Mouse (Mus musculus): Measurements from ENCODE around the gene Slc9a5. TPM values are rescaled to one million over a fixed set of nuclear protein-coding genes. Genes with fewer than 3 reads are reported as not detected.
A peak's percentile ranks its signal among the peaks of the same experiment; 100 is the strongest.

The Slc9a5 gene
- polyA plus RNA-seq, 1 experiment from 2014 or later = 7.2 TPM

GRCm38 (mm10) chr8:105361751-105362702 lies 13.4 kb downstream of the Slc9a5 start:
- no peaks in the 10 kb centered on the region; the same call in 1 of the 2 replicates for H3K27me3 ChIP-seq
- H3K36me3 ChIP-seq = peaks cover 19% of the 10 kb centered on the region; the same call in 1 of the 2 replicates
- WGBS = 44% methylated on average over 12 of the region's 12 CpGs
- peak overlapping the region; percentile 69 for H3K27ac ChIP-seq
- no peaks in the 10 kb centered on the region for H3K9me3 ChIP-seq
- no peak overlapping the region for H3K4me2 ChIP-seq
- H3K4me3 ChIP-seq = no peak overlapping the region
- peak; percentile 66; the same call in 1 of the 2 replicates for ATAC-seq (ENCODE audit: borderline replicate concordance, extremely low read depth, low FRiP score, low TSS enrichment)
- H3K9ac ChIP-seq = no peak overlapping the region
- peaks cover 22% of the 10 kb centered on the region for H3K4me1 ChIP-seq

GRCm38 (mm10) chr8:105367107-105367506 lies 18.5 kb downstream of the Slc9a5 start:
- H3K4me3 ChIP-seq = no peak overlapping the region
- H3K9ac ChIP-seq = no peak overlapping the region
- no peak overlapping the region for H3K27ac ChIP-seq
- no peaks in the 10 kb centered on the region for H3K9me3 ChIP-seq
- no peak overlapping the region for H3K4me2 ChIP-seq
- no peak for ATAC-seq (ENCODE audit: borderline replicate concordance, extremely low read depth, low FRiP score, low TSS enrichment)
- H3K4me1 ChIP-seq = peaks cover 7% of the 10 kb centered on the region; the same call in 1 of the 2 replicates
- 66% methylated on average over 2 of the region's 2 CpGs for WGBS
- peaks cover 26% of the 10 kb centered on the region for H3K36me3 ChIP-seq
- H3K27me3 ChIP-seq = no peaks in the 10 kb centered on the region

DNA sequence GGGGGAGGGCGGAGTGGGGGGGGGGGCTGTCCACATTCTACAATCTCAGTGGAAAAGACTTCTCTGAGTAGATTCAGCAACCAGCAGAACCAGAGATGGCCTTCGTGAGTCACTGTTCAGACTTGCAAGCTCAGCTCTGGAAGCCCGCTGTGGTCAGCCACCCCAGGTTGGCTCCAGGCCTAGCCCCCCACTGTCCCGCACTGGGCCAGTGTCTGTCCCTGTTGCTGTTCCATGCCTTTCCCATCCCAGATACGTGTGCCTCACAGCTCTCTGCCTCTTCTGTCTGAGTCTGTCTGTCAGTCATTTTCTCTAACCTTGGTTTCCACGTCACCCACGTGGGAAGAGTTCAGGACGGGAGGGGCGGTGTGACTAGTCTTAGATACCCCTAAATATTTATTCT lies 23.8 kb downstream of the Slc9a5 start:
- Histone ChIP-seq H3K9me3 (no peaks in the 10 kb centered on the region), H3K4me3 (no peak overlapping the region), H3K4me1 (peaks cover 18% of the 10 kb centered on the region), H3K4me2 (no peak overlapping the region), H3K27ac (no peak overlapping the region), H3K27me3 (no peaks in the 10 kb centered on the region), H3K36me3 (peaks cover 9% of the 10 kb centered on the region), H3K9ac (no peak overlapping the region)
- WGBS = 72% methylated on average over 9 of the region's 9 CpGs
- ATAC-seq (ENCODE audit: borderline replicate concordance, extremely low read depth, low FRiP score, low TSS enrichment) = no peak

- 38% methylated on average over 2 of the region's 2 CpGs for WGBS
- Histone ChIP-seq H3K4me1 (peaks cover 24% of the 10 kb centered on the region), H3K4me3 (no peak within 1 kb of the TSS), H3K4me2 (no peak within 1 kb of the TSS), H3K27me3 (no peaks in the 10 kb centered on the region), H3K27ac (no peak within 1 kb of the TSS), H3K36me3 (peaks cover 6% of the 10 kb centered on the region), H3K9ac (no peak within 1 kb of the TSS), H3K9me3 (no peaks in the 10 kb centered on the region)
- no peak for ATAC-seq (ENCODE audit: borderline replicate concordance, extremely low read depth, low FRiP score, low TSS enrichment)
Observed at GRCm38 (mm10) chr8:105373032-105373431, 24.4 kb downstream of the Slc9a5 start, which contains the start of gene Plekhg4. TSS of gene Plekhg4 (plus strand) at chr8:105373274.

DNA sequence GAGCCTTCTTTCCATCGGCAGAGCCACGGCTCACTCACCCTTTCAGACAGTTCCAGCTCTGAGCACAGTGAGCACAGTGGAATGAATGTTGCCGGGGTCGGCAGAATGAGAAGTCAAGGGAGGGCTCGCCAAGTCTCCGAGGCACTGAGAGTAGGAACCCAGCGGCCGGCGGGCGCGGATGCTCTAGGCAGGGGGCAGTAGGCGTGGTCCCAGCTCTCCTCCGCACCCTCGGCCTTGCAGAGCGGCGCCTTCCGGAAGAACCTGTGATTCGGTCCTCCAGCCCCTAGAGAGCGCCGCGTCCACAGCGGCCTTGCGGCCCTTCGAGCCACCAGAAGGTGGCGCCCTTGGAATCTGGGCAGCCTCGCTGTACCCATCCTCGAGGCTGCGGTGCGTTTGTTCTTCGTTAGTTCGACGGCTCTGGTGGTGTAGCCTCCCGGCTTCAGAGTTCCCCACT lies 25.9 kb downstream of the Slc9a5 start:
- H3K4me1 ChIP-seq = peaks cover 39% of the 10 kb centered on the region
- no peak overlapping the region; the same call in 1 of the 2 replicates for H3K9ac ChIP-seq
- peak; percentile 32; the same call in 1 of the 2 replicates for ATAC-seq (ENCODE audit: borderline replicate concordance, extremely low read depth, low FRiP score, low TSS enrichment)
- H3K27ac ChIP-seq = no peak overlapping the region
- no peaks in the 10 kb centered on the region for H3K27me3 ChIP-seq
- peak overlapping the region; percentile 46 for H3K4me2 ChIP-seq
- WGBS = 29% methylated on average over 26 of the region's 33 CpGs
- H3K9me3 ChIP-seq = no peaks in the 10 kb centered on the region
- H3K4me3 ChIP-seq = peak overlapping the region; percentile 15; the same call in 1 of the 2 replicates
- H3K36me3 ChIP-seq = peaks cover under 1% of the 10 kb centered on the region; the same call in 1 of the 2 replicates

DNA sequence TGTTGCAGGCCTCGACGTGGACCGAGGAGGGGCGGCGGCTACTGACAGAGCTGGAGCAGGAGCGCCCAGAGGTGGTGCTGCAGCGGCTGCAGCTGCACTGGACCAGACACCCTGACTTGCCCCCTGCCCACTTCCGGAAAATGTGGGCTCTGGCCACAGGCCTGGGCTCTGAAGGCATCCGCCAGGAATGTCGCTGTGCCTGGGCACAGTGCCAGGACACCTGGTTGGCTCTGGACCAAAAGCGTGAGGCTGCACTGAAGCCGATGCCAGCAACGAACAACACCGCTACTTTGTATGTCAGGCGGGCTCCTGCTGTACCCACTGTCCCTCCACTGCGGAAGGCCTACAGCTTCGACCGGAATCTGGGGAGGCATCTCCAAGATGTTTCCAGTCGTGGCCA lies 30.0 kb downstream of the Slc9a5 start:
- WGBS = 27% methylated on average over 19 of the region's 19 CpGs
- H3K36me3 ChIP-seq = no peaks in the 10 kb centered on the region
- peaks cover 47% of the 10 kb centered on the region for H3K4me1 ChIP-seq
- 0 out of 2 replicates have a peak overlapping the region, but pooled peaks have one; percentile 18 for H3K4me2 ChIP-seq
- H3K9ac ChIP-seq = no peak overlapping the region
- no peaks in the 10 kb centered on the region for H3K27me3 ChIP-seq
- H3K9me3 ChIP-seq = no peaks in the 10 kb centered on the region
- H3K27ac ChIP-seq = peak overlapping the region; percentile 41; the same call in 1 of the 2 replicates
- ATAC-seq (ENCODE audit: borderline replicate concordance, extremely low read depth, low FRiP score, low TSS enrichment) = peak; percentile 60
- no peak overlapping the region for H3K4me3 ChIP-seq

GRCm38 (mm10) chr8:105380308-105380707 lies 31.7 kb downstream of the Slc9a5 start:
- Histone ChIP-seq H3K4me3 (no peak overlapping the region), H3K4me2 (no peak overlapping the region), H3K36me3 (no peaks in the 10 kb centered on the region), H3K27ac (no peak overlapping the region), H3K9me3 (no peaks in the 10 kb centered on the region), H3K4me1 (peaks cover 39% of the 10 kb centered on the region), H3K27me3 (no peaks in the 10 kb centered on the region), H3K9ac (no peak overlapping the region)
- WGBS = 71% methylated on average over 12 of the region's 12 CpGs
- ATAC-seq (ENCODE audit: borderline replicate concordance, extremely low read depth, low FRiP score, low TSS enrichment) = no peak

GRCm38 (mm10) chr8:105384070-105384469 lies 35.4 kb downstream of the Slc9a5 start:
- Histone ChIP-seq H3K9me3 (no peaks in the 10 kb centered on the region), H3K36me3 (no peaks in the 10 kb centered on the region), H3K4me3 (no peak overlapping the region), H3K4me2 (no peak overlapping the region), H3K27ac (no peak overlapping the region), H3K9ac (no peak overlapping the region), H3K27me3 (no peaks in the 10 kb centered on the region), H3K4me1 (peaks cover 19% of the 10 kb centered on the region)
- no peak for ATAC-seq (ENCODE audit: borderline replicate concordance, extremely low read depth, low FRiP score, low TSS enrichment)
- WGBS = 99% methylated on average over 2 of the region's 2 CpGs

DNA sequence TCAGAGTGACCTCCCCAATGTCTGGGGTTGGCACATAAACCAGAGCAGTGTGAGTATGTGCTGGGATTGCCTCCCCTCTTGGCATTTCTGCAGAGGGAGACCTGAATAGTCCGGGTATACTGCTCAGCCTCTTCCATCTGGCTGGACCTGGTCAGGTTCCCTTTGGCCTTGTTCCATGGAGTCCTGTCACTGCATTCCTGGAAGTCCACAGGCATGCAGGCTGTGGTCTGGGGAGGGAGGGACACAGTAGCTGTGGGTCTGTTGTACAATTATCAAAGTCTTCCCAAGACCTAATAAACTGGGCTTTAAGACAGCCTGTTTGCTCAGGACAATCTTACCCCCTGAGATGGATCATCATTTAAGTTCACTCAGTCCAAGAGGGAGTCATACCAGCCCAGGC lies 38.5 kb downstream of the Slc9a5 start:
- Histone ChIP-seq H3K9ac (no peak overlapping the region), H3K4me3 (no peak overlapping the region), H3K27ac (no peak overlapping the region), H3K36me3 (no peaks in the 10 kb centered on the region), H3K4me2 (no peak overlapping the region), H3K27me3 (no peaks in the 10 kb centered on the region), H3K4me1 (peaks cover 10% of the 10 kb centered on the region), H3K9me3 (no peaks in the 10 kb centered on the region)
- WGBS = 39% methylated on average over 1 of the region's 1 CpGs
- ATAC-seq (ENCODE audit: borderline replicate concordance, extremely low read depth, low FRiP score, low TSS enrichment) = 0 out of 2 replicates have a peak, but pooled peaks have one; percentile 37

DNA sequence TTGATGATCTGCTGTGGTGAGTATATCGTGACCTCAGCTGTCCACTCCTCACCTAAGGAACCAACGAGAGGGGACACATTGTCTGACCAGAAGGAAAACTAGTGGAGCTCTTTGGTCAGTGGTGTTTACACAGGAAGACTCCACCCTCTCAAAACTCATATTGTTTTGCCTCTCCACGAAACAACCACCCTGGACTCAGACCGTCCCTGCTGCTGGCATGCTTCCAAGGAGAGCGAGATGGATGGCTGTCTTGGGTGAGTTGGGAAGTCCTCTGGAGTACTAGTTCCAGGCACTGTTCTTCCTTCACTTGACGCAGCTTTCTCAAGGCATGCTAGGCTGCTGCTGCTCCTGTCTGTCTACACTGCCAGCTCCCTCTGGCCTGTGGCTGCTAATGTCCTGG lies 40.5 kb downstream of the Slc9a5 start:
- H3K27ac ChIP-seq = no peak overlapping the region
- WGBS = 37% methylated on average over 6 of the region's 6 CpGs

GRCm38 (mm10) chr8:105393089-105393787 lies 44.6 kb downstream of the Slc9a5 start:
- Histone ChIP-seq H3K4me2 (no peak overlapping the region), H3K4me1 (peaks cover 6% of the 10 kb centered on the region), H3K4me3 (no peak overlapping the region), H3K27me3 (no peaks in the 10 kb centered on the region), H3K9ac (no peak overlapping the region), H3K27ac (no peak overlapping the region), H3K9me3 (no peaks in the 10 kb centered on the region), H3K36me3 (no peaks in the 10 kb centered on the region)
- 74% methylated on average over 12 of the region's 12 CpGs for WGBS
- no peak for ATAC-seq (ENCODE audit: borderline replicate concordance, extremely low read depth, low FRiP score, low TSS enrichment)

More for the DNA sequence above, 40.5 kb downstream of the Slc9a5 start:
- H3K9me3 ChIP-seq = no peaks in the 10 kb centered on the region
- H3K36me3 ChIP-seq = no peaks in the 10 kb centered on the region
- peak; percentile 33; the same call in 1 of the 2 replicates for ATAC-seq (ENCODE audit: borderline replicate concordance, extremely low read depth, low FRiP score, low TSS enrichment)
- H3K4me3 ChIP-seq = no peak overlapping the region
- no peak overlapping the region for H3K9ac ChIP-seq
- peaks cover 10% of the 10 kb centered on the region for H3K4me1 ChIP-seq
- no peak overlapping the region for H3K4me2 ChIP-seq
- no peaks in the 10 kb centered on the region for H3K27me3 ChIP-seq

Data from lung, embryonic 15.5 days (tissue).